Mouse (Mus musculus): ENCODE results near the gene Auh.

- TF ChIP-seq TAL1 (conservative IDR thresholded peaks at IDR 0.05; ENCODE audit: low read depth, low read length) = no peak
- no peak for TF ChIP-seq CTCF (IDR thresholded peaks at IDR 0.05; ENCODE audit: low read depth, low read length)
- no peak for TF ChIP-seq POLR2AphosphoS5 (IDR thresholded peaks at IDR 0.05; ENCODE audit: insufficient replicate concordance, low read depth, low read length)
- TF ChIP-seq GATA1 (IDR thresholded peaks at IDR 0.05; ENCODE audit: borderline replicate concordance, low read length) = no peak
- TF ChIP-seq GATA2 (IDR thresholded peaks at IDR 0.05; ENCODE audit: borderline replicate concordance, low read depth, low read length) = no peak
Measured at GRCm38 (mm10) chr13:52921966-52922365, 7.5 kb downstream of the Auh start.

Measured in G1E (cell line).